Mouse (Mus musculus) limb, embryonic 15.5 days (tissue): Measurements from ENCODE around the gene Cldnd2. TPM values are rescaled to one million over a fixed set of nuclear protein-coding genes. Genes with fewer than 3 reads are reported as not detected.
A peak's percentile ranks its signal among the peaks of the same experiment; 100 is the strongest.
"Not testable (repeated sequence)": the region's sequence is repeated elsewhere in the genome, so short reads cannot be mapped to it uniquely, and the experiment has no call there.

Experiments used
- ATAC-seq: fragments of 200-750 bp; cut with Nextera tagmentation; 2 replicates; pipeline ENCODE4 v1.8.0; 2017; ENCODE audit warnings: low read depth, moderate TSS enrichment; ENCODE audit not compliant: insufficient number of reproducible peaks, low FRiP score, low TSS enrichment
- H3K27ac ChIP-seq: fragments of 300-500 bp; sonication (generic); 2 replicates; pipeline ENCODE4 v1.5.1; 2015; ENCODE audit warnings: moderate library complexity, mild to moderate bottlenecking, inconsistent platforms
- H3K27me3 ChIP-seq: fragments of 300-500 bp; sonication (generic); 2 replicates; pipeline ENCODE4 v1.6.1; 2015; ENCODE audit warnings: inconsistent platforms
- H3K36me3 ChIP-seq: fragments of 300-500 bp; sonication (generic); 2 replicates; pipeline ENCODE4 v1.6.1; 2015; ENCODE audit warnings: inconsistent platforms
- H3K4me1 ChIP-seq: fragments of 300-500 bp; sonication (generic); 2 replicates; pipeline ENCODE4 v1.6.1; 2015; ENCODE audit warnings: inconsistent platforms
- H3K4me2 ChIP-seq: fragments of 300-500 bp; sonication (generic); 2 replicates; pipeline ENCODE4 v1.6.1; 2015; ENCODE audit warnings: mild to moderate bottlenecking, inconsistent platforms
- H3K4me3 ChIP-seq: fragments of 300-500 bp; sonication (generic); 2 replicates; pipeline ENCODE4 v1.5.1; 2015; ENCODE audit warnings: mild to moderate bottlenecking, inconsistent platforms
- H3K9ac ChIP-seq: fragments of 300-500 bp; sonication (generic); 2 replicates; pipeline ENCODE4 v1.6.1; 2015; ENCODE audit warnings: inconsistent platforms
- H3K9me3 ChIP-seq: fragments of 300-500 bp; sonication (generic); 2 replicates; pipeline ENCODE4 v1.6.1; 2016; ENCODE audit warnings: inconsistent platforms
- WGBS: fragments of 180-500 bp; shearing (Covaris S2); methylation state at CpG from one replicate; pipeline ENCODE4 v1.1.7; 2015; 5-methylcytosine and 5-hydroxymethylcytosine counted together
- polyA plus RNA-seq: library from polyadenylated mRNA; unstranded; fragments of >200 nt; fragmentation: Nextera tagmentation; extraction: Ambion mirVana; gene quantifications from 2 replicates; pipeline ENCODE4 v1.2.1, GENCODE M21; 2015

The Cldnd2 gene
- not detected in 2 replicates for polyA plus RNA-seq

DNA sequence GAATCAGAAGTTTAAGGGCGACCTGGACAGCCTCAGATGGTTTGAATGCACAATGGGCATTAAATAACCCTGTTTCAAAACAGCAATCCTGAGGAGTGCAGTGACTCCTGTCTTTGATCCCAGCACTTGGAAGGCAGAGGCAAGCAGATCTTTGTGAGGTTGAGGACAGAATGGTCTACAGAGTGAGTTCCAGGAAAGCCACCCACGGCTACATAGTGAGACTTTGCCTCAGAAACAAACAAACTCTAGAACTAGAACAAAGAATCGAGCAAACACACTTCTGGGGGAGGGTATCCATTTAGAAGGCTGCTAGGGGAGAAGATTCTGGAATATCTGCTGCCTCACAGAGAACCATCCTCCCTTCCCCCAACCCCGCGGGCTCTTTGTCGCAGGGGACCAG lies at the start of gene Cldnd2:
TSS of gene Cldnd2 (plus strand) at position 301 of the 400 bp plus-strand sequence.
- Histone ChIP-seq H3K27me3 (no peaks in the 10 kb centered on the region), H3K4me1 (peaks cover 18% of the 10 kb centered on the region), H3K4me3 (no peak within 1 kb of the TSS), H3K9me3 (no peaks in the 10 kb centered on the region), H3K27ac (no peak within 1 kb of the TSS), H3K4me2 (no peak within 1 kb of the TSS), H3K9ac (no peak within 1 kb of the TSS), H3K36me3 (no peaks in the 10 kb centered on the region)
- WGBS = 85% methylated on average over 6 of the region's 6 CpGs
- no peak for ATAC-seq

DNA sequence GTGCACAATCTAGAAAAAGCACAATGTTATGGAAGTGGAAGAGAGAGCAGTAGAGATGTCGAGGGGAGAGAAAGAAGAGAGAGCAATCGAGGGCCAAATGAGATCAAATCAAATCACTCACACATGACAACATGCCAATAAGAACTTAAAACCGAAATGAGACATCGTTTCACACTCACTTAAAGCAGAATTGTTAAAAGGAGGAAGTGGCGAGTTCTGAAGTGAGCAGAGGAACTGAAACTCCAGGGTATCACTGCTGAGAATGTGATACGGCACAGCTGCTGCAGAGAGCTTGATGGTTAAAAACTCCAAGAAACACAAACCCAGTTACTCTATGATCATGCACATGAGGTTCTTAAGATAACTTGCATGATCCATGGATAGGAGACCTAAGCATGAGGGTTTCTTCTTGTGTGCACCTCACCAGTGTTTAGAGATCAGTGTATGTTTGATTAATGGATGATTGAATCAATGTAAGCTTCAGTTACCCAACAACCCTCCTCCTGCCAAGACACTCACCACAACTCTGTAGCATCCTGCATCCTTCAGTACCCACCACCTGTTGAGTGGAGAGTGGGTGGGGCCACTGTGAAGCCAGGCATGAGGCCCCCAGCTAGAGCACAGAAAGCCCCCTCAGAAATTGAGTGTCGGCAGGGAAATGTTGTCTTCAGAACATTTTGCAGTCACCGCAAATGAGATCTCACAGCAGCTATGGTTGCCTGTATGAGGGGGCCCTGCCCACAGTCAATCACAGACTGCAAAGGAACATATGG lies 48.0 kb upstream of the Cldnd2 start:
- Histone ChIP-seq H3K4me1 (no peaks in the 10 kb centered on the region), H3K4me2 (no peak overlapping the region), H3K9me3 (no peaks in the 10 kb centered on the region), H3K4me3 (no peak overlapping the region), H3K27ac (no peak overlapping the region), H3K9ac (no peak overlapping the region), H3K36me3 (no peaks in the 10 kb centered on the region), H3K27me3 (no peaks in the 10 kb centered on the region)
- no peak for ATAC-seq
- 72% methylated on average over 8 of the region's 8 CpGs for WGBS

DNA sequence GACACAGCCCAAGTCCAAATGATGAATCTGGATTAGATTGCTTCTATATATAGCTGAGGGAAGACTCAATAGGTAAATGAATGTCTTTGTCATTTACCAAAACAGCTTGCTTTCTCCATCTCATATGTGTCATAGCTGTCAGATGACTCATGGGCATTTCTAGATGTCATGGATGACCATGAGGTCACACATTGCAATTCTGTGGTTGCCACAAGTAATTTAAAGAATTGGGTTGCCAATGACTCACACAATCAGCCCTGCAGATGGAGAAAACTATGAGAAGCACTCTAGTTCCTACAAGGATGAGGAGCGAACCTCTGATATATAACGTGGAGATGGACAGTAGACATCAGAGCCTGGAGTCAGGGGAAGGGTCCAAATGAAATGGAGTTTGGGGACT lies 41.1 kb upstream of the Cldnd2 start:
- ATAC-seq = no peak
- Histone ChIP-seq H3K4me2 (no peak overlapping the region), H3K27me3 (no peaks in the 10 kb centered on the region), H3K27ac (no peak overlapping the region), H3K9me3 (no peaks in the 10 kb centered on the region), H3K36me3 (no peaks in the 10 kb centered on the region), H3K9ac (no peak overlapping the region), H3K4me3 (no peak overlapping the region), H3K4me1 (no peaks in the 10 kb centered on the region)
- 81% methylated on average over 2 of the region's 2 CpGs for WGBS

DNA sequence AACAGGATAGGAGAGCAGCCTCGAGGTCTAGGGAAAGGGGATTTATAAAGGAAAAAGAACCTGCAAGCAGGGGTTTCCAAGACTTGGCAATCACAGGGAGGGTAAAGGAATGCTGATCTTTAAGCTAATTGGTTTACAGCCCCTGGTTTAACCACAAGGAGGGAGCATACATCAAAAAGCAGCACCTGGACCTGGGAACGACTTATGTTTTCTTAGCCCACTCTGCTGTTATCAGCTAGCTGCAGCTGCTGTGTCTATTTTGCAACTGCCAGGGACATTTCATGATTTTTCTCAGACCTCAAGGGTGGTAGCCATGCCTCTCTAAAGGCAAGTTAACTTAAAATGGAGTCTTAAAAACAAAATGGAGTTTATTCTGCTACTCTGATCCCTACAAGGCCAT lies 37.9 kb upstream of the Cldnd2 start:
- H3K4me3 ChIP-seq = no peak overlapping the region

DNA sequence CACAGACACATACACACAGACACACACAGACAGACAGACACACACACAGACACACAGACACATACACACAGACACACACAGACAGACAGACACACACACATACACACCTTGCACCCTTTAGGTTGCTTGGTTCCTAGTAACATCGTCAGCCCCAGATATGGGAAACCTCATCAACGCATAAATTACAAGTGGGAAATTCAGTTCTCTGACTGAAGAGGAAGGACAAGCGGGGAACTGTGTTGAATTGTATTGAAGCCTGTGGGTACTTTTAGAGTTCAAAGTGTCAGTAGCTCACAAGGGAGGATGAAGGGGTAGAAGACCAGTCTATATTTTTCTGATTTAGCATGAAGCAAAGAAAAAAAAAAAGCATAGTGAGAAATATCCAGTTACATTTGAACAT lies 33.0 kb upstream of the Cldnd2 start:
- H3K9ac ChIP-seq = no peak overlapping the region
- no peak overlapping the region for H3K27ac ChIP-seq
- H3K36me3 ChIP-seq = no peaks in the 10 kb centered on the region
- no peaks in the 10 kb centered on the region for H3K4me1 ChIP-seq
- WGBS = 86% methylated on average over 3 of the region's 3 CpGs
- H3K4me2 ChIP-seq = no peak overlapping the region
- no peaks in the 10 kb centered on the region for H3K27me3 ChIP-seq
- no peak overlapping the region for H3K4me3 ChIP-seq
- no peaks in the 10 kb centered on the region for H3K9me3 ChIP-seq
- no peak for ATAC-seq

More for the DNA sequence above, 37.9 kb upstream of the Cldnd2 start:
- no peaks in the 10 kb centered on the region for H3K36me3 ChIP-seq
- H3K27me3 ChIP-seq = no peaks in the 10 kb centered on the region
- H3K9me3 ChIP-seq = no peaks in the 10 kb centered on the region
- 10% methylated on average over 2 of the region's 2 CpGs for WGBS
- no peak overlapping the region for H3K9ac ChIP-seq
- H3K27ac ChIP-seq = no peak overlapping the region
- no peak overlapping the region for H3K4me2 ChIP-seq
- H3K4me1 ChIP-seq = no peaks in the 10 kb centered on the region
- no peak for ATAC-seq

DNA sequence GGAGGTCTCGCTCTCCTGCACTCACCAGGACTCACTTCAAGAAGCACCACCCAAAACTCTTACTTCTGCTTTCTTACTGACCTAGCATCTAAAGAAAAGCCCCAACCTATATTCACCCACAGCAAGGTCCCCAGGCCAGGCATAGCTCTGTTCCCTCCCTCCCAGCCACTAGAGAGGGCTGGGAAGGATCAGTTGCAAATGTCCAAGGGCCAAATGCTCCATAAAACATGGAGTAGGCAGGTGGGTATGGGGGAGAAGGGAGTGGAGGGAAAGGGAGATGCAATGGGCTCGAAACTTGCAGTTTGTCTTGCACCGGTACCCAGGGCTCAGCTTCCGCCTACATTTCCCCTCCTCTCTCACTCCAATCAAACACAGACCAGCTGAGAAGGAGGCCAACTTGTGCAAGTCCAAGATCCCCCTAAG lies 32.4 kb upstream of the Cldnd2 start, which contains the start of gene Siglecg:
TSS of gene Siglecg (plus strand) at position 74 of the 423 bp plus-strand sequence.
- no peak for ATAC-seq
- 62% methylated on average over 4 of the region's 4 CpGs for WGBS
- no peak within 1 kb of the TSS for H3K27ac ChIP-seq

DNA sequence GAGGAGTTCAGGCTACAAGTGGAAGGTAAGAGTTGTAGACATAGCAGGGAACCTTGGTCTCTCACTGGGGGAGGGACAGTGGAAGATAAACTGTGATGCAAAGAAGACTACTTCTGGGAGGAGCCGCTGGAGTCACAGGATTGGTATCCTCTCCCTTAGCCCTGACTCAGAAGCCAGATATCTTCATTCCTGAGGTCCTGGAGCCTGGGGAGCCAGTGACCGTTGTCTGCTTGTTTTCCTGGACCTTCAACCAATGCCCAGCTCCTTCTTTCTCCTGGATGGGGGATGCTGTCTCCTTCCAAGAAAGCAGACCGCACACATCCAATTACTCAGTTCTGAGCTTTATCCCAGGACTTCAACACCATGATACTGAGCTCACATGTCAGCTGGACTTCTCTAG lies 31.5 kb upstream of the Cldnd2 start:
- no peak for ATAC-seq
- Histone ChIP-seq H3K36me3 (no peaks in the 10 kb centered on the region), H3K9ac (no peak overlapping the region), H3K27me3 (no peaks in the 10 kb centered on the region), H3K4me2 (no peak overlapping the region), H3K27ac (no peak overlapping the region), H3K4me1 (no peaks in the 10 kb centered on the region), H3K9me3 (no peaks in the 10 kb centered on the region), H3K4me3 (no peak overlapping the region)
- WGBS = 81% methylated on average over 3 of the region's 3 CpGs

More for the DNA sequence above, 32.4 kb upstream of the Cldnd2 start, which contains the start of gene Siglecg:
- H3K4me3 ChIP-seq = no peak within 1 kb of the TSS
- no peaks in the 10 kb centered on the region for H3K9me3 ChIP-seq
- no peak within 1 kb of the TSS for H3K4me2 ChIP-seq
- no peak within 1 kb of the TSS for H3K9ac ChIP-seq
- H3K36me3 ChIP-seq = no peaks in the 10 kb centered on the region
- H3K27me3 ChIP-seq = no peaks in the 10 kb centered on the region
- no peaks in the 10 kb centered on the region for H3K4me1 ChIP-seq

DNA sequence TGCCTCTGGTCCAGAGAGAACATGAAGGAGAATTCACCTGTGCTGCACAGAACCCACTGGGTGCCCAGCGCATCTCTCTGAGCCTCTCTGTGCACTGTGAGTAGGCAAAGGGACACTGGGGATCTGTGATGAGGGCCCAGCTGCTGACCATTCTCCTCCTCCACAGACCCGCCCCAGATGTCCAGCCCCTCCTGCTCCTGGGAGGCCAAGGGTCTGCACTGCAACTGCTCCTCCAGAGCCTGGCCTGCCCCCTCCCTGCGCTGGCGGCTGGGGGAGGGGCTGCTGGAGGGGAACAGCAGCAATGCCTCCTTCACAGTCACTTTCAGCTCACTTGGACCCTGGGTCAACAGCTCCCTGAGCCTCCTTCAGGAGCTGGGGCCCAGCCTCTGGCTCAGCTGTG lies 28.9 kb upstream of the Cldnd2 start:
- not testable (repeated sequence) for H3K4me2 ChIP-seq, ATAC-seq, H3K27ac ChIP-seq, H3K4me1 ChIP-seq, H3K4me3 ChIP-seq, H3K9me3 ChIP-seq, H3K36me3 ChIP-seq, H3K27me3 ChIP-seq, H3K9ac ChIP-seq
- 36% methylated on average over 4 of the region's 4 CpGs for WGBS

DNA sequence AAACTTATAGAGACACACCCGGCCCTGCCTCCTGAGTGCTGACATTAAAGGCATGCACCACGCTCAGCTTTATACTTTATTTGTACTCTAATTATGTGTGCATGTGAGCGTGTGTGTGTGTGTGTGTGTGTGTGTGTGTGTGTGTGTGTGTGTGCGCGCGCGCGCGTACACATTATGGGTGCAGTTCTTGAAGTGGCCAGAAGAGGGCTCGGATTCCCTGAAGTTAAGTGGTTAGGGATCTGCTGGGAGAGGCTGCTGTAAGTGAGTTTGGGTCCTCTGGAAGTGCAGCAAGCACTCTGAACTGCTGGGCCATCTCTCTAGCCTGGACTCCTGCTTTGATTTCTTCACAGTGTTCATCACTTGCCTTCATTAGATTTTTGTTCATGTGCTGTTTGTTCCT lies 23.3 kb upstream of the Cldnd2 start:
- Histone ChIP-seq H3K4me2 (no peak overlapping the region), H3K36me3 (no peaks in the 10 kb centered on the region), H3K4me1 (no peaks in the 10 kb centered on the region), H3K4me3 (no peak overlapping the region), H3K9me3 (no peaks in the 10 kb centered on the region), H3K27ac (no peak overlapping the region), H3K9ac (no peak overlapping the region), H3K27me3 (no peaks in the 10 kb centered on the region)
- ATAC-seq = no peak
- WGBS = 87% methylated on average over 10 of the region's 10 CpGs

DNA sequence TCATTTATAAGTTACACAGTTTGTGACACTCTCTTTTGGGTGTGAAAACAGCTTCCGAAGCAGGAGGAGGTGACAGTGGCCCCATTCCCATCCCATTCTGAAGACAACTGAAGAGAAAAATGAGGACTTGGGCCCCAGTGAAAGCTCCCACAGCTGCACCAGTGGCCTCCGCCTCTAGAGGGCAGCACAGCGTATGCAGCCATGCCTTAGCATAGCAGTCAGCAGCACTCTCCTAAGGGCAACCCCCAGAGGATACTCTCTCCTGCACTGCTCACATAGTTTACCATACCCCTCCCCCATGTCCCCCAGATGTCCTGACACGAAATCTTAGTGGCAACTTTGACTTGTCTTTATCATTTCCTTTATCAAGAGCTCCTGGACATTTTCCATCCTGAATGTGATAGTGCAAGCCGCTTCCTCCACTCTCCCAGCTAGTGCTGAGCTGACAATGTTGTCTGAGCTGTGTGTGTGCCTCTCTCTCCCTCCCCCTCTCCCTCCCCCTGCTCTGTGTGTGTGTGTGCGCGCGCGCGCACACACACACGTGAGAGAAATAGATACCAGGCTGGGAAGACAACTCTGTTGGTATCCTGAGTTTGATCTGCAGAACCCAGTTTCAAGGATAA lies 17.5 kb upstream of the Cldnd2 start:
- Histone ChIP-seq H3K27me3 (no peaks in the 10 kb centered on the region), H3K4me1 (0 out of 2 replicates have a peak, but pooled peaks cover 5% of the 10 kb centered on the region), H3K4me3 (no peak overlapping the region), H3K9me3 (no peaks in the 10 kb centered on the region), H3K4me2 (no peak overlapping the region), H3K9ac (no peak overlapping the region), H3K36me3 (no peaks in the 10 kb centered on the region), H3K27ac (no peak overlapping the region)
- peak; percentile 65 for ATAC-seq
- 13% methylated on average over 11 of the region's 11 CpGs for WGBS

DNA sequence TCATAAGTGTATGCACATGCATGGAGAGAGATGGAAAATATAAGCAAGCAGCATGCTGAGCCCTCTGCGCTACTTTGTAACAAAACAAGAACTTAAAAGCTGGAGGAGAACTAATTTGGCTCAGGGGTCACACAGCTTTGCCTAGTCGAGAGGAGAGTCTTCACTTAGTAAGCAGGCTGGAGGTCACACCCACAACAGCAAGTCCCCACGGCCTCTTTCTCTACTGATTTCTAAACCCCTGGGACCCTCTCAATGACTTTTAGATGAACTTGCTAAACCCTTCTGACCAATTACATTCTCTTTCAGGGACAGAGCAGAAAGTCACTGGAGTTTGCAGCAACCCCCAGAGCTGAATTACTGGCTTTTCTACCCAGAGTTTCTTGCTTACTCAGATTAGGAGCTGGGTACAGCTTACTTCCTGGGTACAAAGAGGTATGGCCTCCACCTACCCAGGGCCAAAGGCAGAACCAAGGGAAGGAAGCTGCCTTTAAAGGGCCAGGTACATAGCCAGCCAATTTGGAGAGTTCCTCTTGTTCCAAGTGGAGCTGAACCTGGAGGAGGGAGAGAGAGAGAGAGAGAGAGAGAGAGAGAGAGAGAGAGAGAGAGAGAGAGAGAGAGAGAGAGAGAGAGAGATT lies 16.5 kb upstream of the Cldnd2 start:
- no peak overlapping the region for H3K9ac ChIP-seq
- H3K36me3 ChIP-seq = no peaks in the 10 kb centered on the region
- H3K4me1 ChIP-seq = 0 out of 2 replicates have a peak, but pooled peaks cover 5% of the 10 kb centered on the region
- H3K4me2 ChIP-seq = no peak overlapping the region
- no peak for ATAC-seq
- H3K27me3 ChIP-seq = no peaks in the 10 kb centered on the region
- WGBS = 69% methylated on average over 3 of the region's 3 CpGs
- no peaks in the 10 kb centered on the region for H3K9me3 ChIP-seq
- no peak overlapping the region for H3K27ac ChIP-seq
- no peak overlapping the region for H3K4me3 ChIP-seq

DNA sequence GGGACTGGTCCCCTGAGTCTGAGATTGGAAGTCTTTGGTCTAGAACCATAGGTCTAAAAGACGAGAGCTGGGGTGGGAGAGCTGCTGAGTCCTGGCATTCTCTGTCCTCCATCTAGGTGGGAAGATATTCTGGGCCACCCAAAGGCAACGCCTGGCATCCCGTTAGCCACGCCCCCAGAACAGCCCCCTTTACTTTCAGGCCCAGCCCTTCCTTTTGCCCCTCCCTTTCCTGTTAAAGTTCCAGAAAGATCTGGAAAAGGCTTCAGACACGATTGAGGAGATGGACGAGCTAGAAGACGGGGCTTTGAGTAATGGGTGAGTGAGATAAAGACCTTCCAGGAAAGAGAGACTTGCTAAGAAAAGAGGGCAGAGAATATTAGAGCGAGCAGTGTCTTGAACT lies 13.2 kb upstream of the Cldnd2 start, which contains the start of gene Lim2:
TSS of gene Lim2 (plus strand) at position 265 of the 400 bp plus-strand sequence.
- Histone ChIP-seq H3K4me3 (no peak within 1 kb of the TSS), H3K36me3 (no peaks in the 10 kb centered on the region), H3K9me3 (no peaks in the 10 kb centered on the region), H3K4me2 (no peak within 1 kb of the TSS), H3K27me3 (no peaks in the 10 kb centered on the region), H3K27ac (no peak within 1 kb of the TSS), H3K4me1 (0 out of 2 replicates have a peak, but pooled peaks cover 5% of the 10 kb centered on the region), H3K9ac (no peak within 1 kb of the TSS)
- WGBS = 88% methylated on average over 8 of the region's 8 CpGs
- ATAC-seq = no peak
